Mouse (Mus musculus) ES-Bruce4 (cell line): Measurements from ENCODE around the gene Psmc3ip.

Source experiments
- CTCF ChIP-seq: IDR thresholded peaks from one replicate; pipeline ENCODE4 v1.8.1; 2011; ENCODE audit warnings: low read depth, low read length
- POLR2A ChIP-seq: IDR thresholded peaks from one replicate; pipeline ENCODE4 v1.8.1; 2011; ENCODE audit warnings: low read length; ENCODE audit not compliant: insufficient read depth

DNA sequence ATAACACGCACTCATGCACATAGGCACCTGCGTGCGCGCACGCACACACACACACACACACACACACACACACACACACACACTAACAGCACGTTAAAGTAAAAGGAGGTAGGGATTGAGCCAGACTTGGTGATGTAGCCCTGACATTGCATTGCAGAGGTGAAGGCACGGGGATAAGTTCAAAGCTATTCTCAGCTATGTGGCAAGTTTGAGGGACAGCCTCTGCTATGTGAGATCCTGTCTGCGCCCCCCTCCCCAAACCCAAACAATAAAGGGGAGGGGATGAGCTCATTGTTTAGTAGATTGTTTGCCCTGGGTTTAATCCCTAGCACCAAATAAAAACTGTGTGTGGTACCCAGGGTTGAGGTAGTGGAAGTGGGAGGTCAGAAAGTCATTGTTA, 45.9 kb upstream of the Psmc3ip start:
- no peak for TF ChIP-seq POLR2A
- TF ChIP-seq CTCF, result no peak
